Mouse (Mus musculus) kidney, postnatal 25 days (tissue): ENCODE measurements around the gene Itgb3.

ENCODE experiments used
- DNase-seq, 2 experiments: peaks; one replicate each; pipeline ENCODE4 v3.0.0; 2021; ENCODE audit warnings: mixed read lengths in 2 of 2

Itgb3 gene

DNA sequence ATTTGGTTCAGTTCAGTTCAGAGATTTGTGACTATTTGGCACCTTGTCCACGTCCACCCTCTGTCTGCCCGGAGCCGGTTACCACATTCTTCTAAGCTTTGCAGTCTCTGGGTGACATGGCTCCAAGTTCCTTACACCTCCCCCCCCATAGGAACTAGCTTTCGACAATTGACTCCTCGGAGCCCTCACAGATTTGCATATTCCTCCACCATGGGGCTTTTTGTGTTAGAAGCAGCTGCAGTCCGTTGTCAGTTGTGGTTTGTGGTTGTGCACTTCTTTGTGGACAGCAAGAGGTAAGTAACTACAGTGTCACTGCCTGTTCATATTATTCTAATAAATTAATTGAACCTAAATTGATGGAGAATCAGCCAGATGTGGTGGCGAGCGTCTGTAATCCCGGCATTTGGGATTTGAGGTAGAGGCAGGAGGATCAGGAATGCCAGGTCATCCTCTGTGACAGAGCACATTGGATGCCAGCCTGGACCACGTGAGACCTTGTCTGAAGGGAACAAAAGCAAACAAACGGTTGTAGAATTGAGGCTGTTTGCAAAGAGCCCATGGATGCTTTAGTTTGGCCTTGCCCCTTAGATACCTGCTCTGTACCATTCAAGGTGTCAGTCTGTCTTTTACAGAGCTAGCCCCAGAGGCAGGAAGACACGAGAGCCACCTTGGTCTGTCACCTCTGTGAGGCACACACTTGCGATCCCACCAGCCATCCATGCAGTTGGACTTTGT lies 25.0 kb upstream of the Itgb3 start:
- DNase-seq, result no peak

- DNase-seq, result no peak
Observed at GRCm38 (mm10) chr11:104585495-104585894, 22.3 kb upstream of the Itgb3 start.

GRCm38 (mm10) chr11:104587904-104588303 lies 19.9 kb upstream of the Itgb3 start:
- no peak for DNase-seq

- DNase-seq, result no peak
Observed at GRCm38 (mm10) chr11:104588513-104588912, 19.3 kb upstream of the Itgb3 start.

GRCm38 (mm10) chr11:104589570-104589969 lies 18.2 kb upstream of the Itgb3 start:
- DNase-seq, result peak in 1 of 2 experiments; percentile 12

- peak; percentile 76 to 86 for DNase-seq
Observed at GRCm38 (mm10) chr11:104590148-104590547, 17.7 kb upstream of the Itgb3 start.

DNA sequence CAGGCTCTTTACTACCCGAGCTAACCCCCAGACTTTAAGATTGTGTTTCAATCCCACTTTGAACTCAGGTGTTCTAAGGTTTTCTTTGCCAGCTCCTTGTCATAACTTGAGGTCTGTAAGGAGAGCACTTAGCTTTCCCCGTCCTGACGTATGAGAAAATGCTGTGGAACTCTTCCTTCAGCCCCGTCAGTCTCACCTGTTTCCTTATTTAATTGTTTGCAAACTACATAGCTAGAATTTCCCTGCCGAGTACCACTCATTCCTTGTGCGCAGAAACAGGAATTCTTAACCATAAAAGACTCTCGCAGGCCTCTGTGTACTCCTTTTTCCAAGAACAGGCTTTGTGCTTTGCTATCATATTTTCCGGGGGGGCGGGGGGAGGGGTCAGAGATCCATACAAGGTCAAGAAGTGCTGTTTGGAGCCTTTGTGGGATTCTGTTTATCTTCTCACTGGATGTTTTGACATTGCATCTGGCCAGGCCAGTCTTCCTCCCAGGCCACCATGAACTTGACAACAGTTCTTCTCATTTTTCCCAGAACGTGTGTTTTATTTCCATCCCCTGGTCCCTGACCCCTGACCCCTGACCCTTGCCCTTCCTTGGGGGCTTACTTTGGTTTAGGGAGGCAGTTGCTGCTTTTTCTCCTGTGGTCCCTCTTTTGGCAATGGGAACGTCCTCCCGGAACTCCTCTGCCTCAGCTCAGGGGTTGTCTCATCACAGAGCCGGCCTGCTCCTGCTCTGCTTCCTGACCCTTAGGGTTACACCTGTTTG lies 15.5 kb upstream of the Itgb3 start:
- DNase-seq, result peak in 1 of 2 experiments; percentile 38

- DNase-seq, result peak in 1 of 2 experiments; percentile 37
Observed at GRCm38 (mm10) chr11:104596365-104596764, 11.4 kb upstream of the Itgb3 start.

DNA sequence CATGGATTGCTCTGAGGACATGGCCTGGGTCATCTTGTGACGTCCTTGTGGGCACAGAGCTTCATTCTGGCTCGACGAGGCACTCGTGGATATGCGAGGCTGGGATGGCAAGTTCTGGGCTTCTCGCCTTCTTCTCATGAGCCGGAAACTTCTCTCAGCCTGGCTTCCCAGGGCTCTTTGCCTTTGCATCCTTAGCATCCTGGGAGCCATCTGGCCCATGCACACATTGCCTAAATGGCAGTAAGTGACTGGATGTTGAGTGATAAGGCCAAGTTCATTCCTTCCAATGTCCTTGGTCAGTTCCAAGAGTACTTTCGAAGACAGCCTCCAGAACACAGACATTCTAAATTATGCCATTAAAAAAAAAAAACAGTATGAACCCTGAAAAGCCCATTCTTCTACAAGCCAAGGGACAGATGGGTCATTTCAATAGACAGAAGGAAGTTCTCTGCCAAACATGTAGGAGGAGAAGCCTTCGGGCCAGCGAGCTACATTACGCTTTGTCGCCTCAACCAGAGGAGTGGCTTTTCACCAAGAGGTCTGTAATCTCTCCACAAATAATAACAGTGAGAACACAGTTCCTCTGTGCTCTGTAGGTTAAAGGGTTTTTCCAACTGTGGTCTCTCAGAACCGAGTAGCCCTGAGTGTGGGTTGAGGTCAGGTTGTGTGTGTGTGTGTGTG lies 8.4 kb upstream of the Itgb3 start:
- no peak for DNase-seq

- no peak for DNase-seq
Observed at GRCm38 (mm10) chr11:104600675-104601074, 7.1 kb upstream of the Itgb3 start.

DNA sequence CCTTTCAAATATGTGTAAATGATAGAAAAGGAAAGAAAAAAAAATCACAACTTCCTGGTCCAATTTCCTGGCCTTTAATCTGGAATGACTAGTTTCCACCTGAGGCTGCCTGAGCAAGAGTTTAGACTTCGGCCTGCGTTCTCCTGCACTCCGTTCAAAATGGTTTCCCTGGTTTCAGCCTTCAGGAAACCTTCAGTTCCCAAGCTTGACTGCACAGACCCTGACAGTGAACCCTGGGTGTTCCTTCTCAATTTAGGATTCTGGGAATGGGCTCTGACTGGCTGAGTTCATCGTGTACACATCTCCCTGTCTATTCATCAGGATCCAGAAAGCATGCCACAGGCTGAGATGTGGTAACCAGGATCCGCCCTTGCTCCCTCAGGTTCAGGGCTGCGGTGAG lies 3.6 kb upstream of the Itgb3 start:
- no peak for DNase-seq

GRCm38 (mm10) chr11:104608249-104608920 lies 585 bp downstream of the Itgb3 start:
- DNase-seq, result no peak

GRCm38 (mm10) chr11:104609033-104609684 lies 1.4 kb downstream of the Itgb3 start:
- no peak for DNase-seq

DNA sequence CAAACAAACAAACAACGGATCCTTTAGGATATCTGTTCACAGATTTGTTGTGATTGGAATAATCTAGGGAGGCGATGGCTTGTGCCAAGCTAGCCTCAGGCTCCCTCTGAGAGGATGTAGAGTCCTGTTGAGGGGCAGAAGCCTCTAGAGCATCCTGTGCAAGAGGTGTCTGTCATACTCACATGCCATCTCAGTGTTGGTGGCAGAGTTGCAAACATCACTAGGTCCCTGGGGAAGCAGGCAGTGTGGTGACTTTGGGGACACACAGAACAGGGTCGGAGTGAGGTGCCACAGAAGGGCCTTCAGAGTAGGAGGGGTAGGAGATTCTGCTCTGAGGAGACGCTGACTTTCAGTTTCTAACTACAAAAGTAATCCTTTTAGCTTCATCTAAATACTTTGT lies 1.9 kb downstream of the Itgb3 start:
- no peak for DNase-seq

- peak; percentile 49 to 74 for DNase-seq
Observed at GRCm38 (mm10) chr11:104611579-104612151, 3.9 kb downstream of the Itgb3 start.

- DNase-seq, result no peak
Observed at GRCm38 (mm10) chr11:104613551-104613950, 5.8 kb downstream of the Itgb3 start.

DNA sequence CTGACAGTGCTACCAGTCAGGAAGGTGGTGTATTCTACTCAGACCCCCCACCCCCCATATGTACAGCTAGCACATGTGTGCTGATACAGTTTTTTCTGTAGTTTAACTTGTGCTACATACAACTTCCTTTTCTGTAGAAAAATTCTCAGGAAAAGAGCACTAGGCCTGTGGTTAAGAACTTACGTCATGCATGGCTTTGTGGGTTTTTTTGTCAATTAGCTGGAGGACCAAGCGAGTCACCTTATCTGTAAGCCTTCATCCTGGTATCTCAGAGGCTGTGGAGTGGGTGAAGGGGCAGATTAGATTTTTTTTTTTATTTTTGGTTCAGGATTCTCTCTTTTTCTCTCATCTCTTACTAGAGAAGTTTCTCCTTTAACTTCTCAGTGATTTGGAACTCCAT lies 6.3 kb downstream of the Itgb3 start:
- no peak for DNase-seq

- DNase-seq, result no peak
Observed at GRCm38 (mm10) chr11:104616182-104616581, 8.4 kb downstream of the Itgb3 start.

- peak in 1 of 2 experiments; percentile 56 for DNase-seq
Observed at GRCm38 (mm10) chr11:104618638-104619076, 10.9 kb downstream of the Itgb3 start.

DNA sequence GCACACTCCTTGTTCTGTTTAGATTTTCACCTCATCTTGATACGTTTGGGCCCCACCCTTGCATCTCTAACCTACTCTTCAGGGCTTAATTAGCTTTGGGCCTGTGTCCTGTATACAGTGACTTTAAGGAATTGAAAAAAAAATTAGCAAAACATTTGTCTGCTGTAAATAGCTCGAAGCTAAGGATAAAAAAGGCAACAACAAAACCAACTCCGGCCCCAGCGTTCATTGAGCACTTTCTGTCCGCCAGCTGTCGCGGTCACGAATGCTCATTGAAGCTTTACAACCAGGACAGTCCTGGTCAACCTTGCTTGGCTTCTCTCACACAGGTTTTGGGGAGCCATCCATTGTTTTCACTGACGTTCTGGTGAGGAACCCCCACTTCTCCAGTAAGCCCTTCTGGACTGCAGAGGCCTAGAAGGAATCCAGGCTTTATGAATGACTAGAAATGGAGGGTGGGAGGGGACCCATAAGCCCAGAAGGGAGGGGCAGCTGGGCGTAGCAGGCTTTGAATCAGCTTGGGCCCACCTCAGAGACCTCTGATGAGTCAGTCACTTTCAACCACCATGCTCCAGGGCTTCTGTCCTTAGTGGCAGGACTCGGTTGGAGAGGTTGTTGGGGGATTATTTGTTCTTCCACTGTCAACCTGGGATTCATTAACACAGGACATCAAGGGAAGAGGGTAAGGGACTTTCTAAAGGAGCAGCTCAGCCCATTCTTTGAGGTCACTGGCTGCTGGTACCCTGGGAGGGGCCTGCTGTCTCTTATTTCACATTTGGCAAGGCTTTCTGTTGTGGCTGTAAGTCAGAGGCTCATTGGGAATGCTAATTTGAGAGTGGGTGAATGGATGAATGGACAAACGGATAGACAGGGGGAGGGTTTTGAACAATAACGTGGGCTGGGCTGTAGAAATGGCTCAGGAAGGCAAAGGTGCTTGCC lies 11.6 kb downstream of the Itgb3 start:
- DNase-seq, result no peak
